Mouse (Mus musculus) ZHBTc4 (cell line): ENCODE results near the gene Irf3.

Experiments used
- DNase-seq: peaks from one replicate; pipeline ENCODE4 v3.0.0-alpha.2; 2011; ENCODE audit warnings: low read depth, low spot score

Gene Irf3

GRCm38 (mm10) chr7:44997231-44997939, at the start of gene Irf3:
Irf3 (plus strand) TSS chr7:44997648.
- peak; percentile 96 for DNase-seq

- no peak for DNase-seq
Observed at GRCm38 (mm10) chr7:44949922-44950321, 47.5 kb upstream of the Irf3 start.

GRCm38 (mm10) chr7:44951960-44952359, 45.5 kb upstream of the Irf3 start:
- peak; percentile 97 for DNase-seq

GRCm38 (mm10) chr7:44952611-44953306, 44.7 kb upstream of the Irf3 start:
- peak; percentile 99 for DNase-seq

- DNase-seq: no peak
Observed at GRCm38 (mm10) chr7:44953561-44953960, 43.9 kb upstream of the Irf3 start.

GRCm38 (mm10) chr7:44954091-44954885, 43.2 kb upstream of the Irf3 start:
- DNase-seq: no peak

- DNase-seq: peak; percentile 64
Observed at GRCm38 (mm10) chr7:44955628-44956027, 41.8 kb upstream of the Irf3 start.

- DNase-seq: no peak
Observed at GRCm38 (mm10) chr7:44956266-44956665, 41.2 kb upstream of the Irf3 start.

GRCm38 (mm10) chr7:44957183-44957835, 40.1 kb upstream of the Irf3 start:
- DNase-seq: no peak

- peak; percentile 65 for DNase-seq
Observed at GRCm38 (mm10) chr7:44958208-44958607, 39.2 kb upstream of the Irf3 start.

- no peak for DNase-seq
Observed at GRCm38 (mm10) chr7:44959281-44959680, 38.2 kb upstream of the Irf3 start.

- no peak for DNase-seq
Observed at GRCm38 (mm10) chr7:44959874-44960511, 37.5 kb upstream of the Irf3 start.

- DNase-seq: no peak
Observed at GRCm38 (mm10) chr7:44960512-44960910, 36.9 kb upstream of the Irf3 start.

GRCm38 (mm10) chr7:44962337-44962736, 35.1 kb upstream of the Irf3 start:
- DNase-seq: peak; percentile 64

- no peak for DNase-seq
Observed at GRCm38 (mm10) chr7:44962831-44963230, 34.6 kb upstream of the Irf3 start.

GRCm38 (mm10) chr7:44964990-44965389, 32.5 kb upstream of the Irf3 start:
- DNase-seq: no peak

GRCm38 (mm10) chr7:44965975-44966374, 31.5 kb upstream of the Irf3 start:
- peak; percentile 55 for DNase-seq

GRCm38 (mm10) chr7:44966638-44967037, 30.8 kb upstream of the Irf3 start:
- no peak for DNase-seq

GRCm38 (mm10) chr7:44970231-44970691, 27.2 kb upstream of the Irf3 start:
- peak; percentile 98 for DNase-seq

GRCm38 (mm10) chr7:44971142-44971541, 26.3 kb upstream of the Irf3 start:
- no peak for DNase-seq
